Mouse (Mus musculus) midbrain, embryonic 15.5 days (tissue): ENCODE results near the gene Zfp382. TPM values are rescaled to one million over a fixed set of nuclear protein-coding genes. Genes with fewer than 3 reads are reported as not detected.

Source experiments
- microRNA-seq: library from miRNA; unstranded; fragments of <30 nt; microRNA quantifications from one replicate; pipeline ENCODE4, GENCODE M21; 2016
- polyA plus RNA-seq: library from polyadenylated mRNA; unstranded; fragments of >200 nt; fragmentation: Nextera tagmentation; extraction: Ambion mirVana; gene quantifications from 2 replicates; pipeline ENCODE4 v1.2.1, GENCODE M21; 2015

The Zfp382 gene
- polyA plus RNA-seq, 1 experiment from 2014 or later, result 24.9 TPM

Small RNA genes within 50 kb of the gene (microRNA-seq; reads per million reads assigned to microRNA genes)
- not detected for gene Gm23368

Other genes with a start within 250 kb of the Zfp382 start
- gene Zfp27, start 215.4 kb upstream of the Zfp382 start, polyA plus RNA-seq, result 15.5 and 16.0 TPM in 2 replicates
- gene Zfp383, start 213.7 kb upstream of the Zfp382 start, polyA plus RNA-seq, result 7.2 and 7.7 TPM in 2 replicates
- gene Zfp74, start 167.9 kb upstream of the Zfp382 start, polyA plus RNA-seq, result 23.4 and 24.2 TPM in 2 replicates
- gene Zfp568, start 138.0 kb upstream of the Zfp382 start, polyA plus RNA-seq, result 6.0 and 7.0 TPM in 2 replicates
- gene Zfp14, start 70.6 kb upstream of the Zfp382 start, polyA plus RNA-seq, result 12.0 and 13.7 TPM in 2 replicates
- 12.9 and 13.4 TPM in 2 replicates for gene Zfp82, start 49.0 kb upstream of the Zfp382 start, polyA plus RNA-seq
- gene Gm26920, start 31.5 kb upstream of the Zfp382 start, polyA plus RNA-seq, result 3.6 and 3.9 TPM in 2 replicates
- gene Zfp566, start 31.4 kb upstream of the Zfp382 start, polyA plus RNA-seq, result 18.9 and 19.8 TPM in 2 replicates
- 81.9 and 83.5 TPM in 2 replicates for gene Zfp260, start 27.2 kb upstream of the Zfp382 start, polyA plus RNA-seq
- 13.7 and 15.4 TPM in 2 replicates for gene Zfp146, start 47.8 kb downstream of the Zfp382 start, polyA plus RNA-seq
- 6.5 and 6.8 TPM in 2 replicates for gene Cox7a1, start 62.2 kb downstream of the Zfp382 start, polyA plus RNA-seq
- 69.8 and 81.5 TPM in 2 replicates for gene Capns1, start 76.9 kb downstream of the Zfp382 start, polyA plus RNA-seq
- 175 and 188 TPM in 2 replicates for gene Polr2i, start 110.0 kb downstream of the Zfp382 start, polyA plus RNA-seq
- gene Tbcb, start 110.3 kb downstream of the Zfp382 start, polyA plus RNA-seq, result 429 and 432 TPM in 2 replicates
- gene Ovol3, start 113.8 kb downstream of the Zfp382 start, polyA plus RNA-seq, result not detected in 2 replicates
- gene Thap8, start 158.2 kb downstream of the Zfp382 start, polyA plus RNA-seq, result 1.3 and 1.5 TPM in 2 replicates
- gene Wdr62, start 158.5 kb downstream of the Zfp382 start, polyA plus RNA-seq, result 3.6 and 3.8 TPM in 2 replicates
- gene Clip3, start 169.8 kb downstream of the Zfp382 start, polyA plus RNA-seq, result 106 and 110 TPM in 2 replicates
- 134 and 135 TPM in 2 replicates for gene Alkbh6, start 186.8 kb downstream of the Zfp382 start, polyA plus RNA-seq
- gene Syne4, start 192.9 kb downstream of the Zfp382 start, polyA plus RNA-seq, result 16.6 and 17.5 TPM in 2 replicates
- 0.23 and 2.0 TPM in 2 replicates for gene E130208F15Rik, start 199.8 kb downstream of the Zfp382 start, polyA plus RNA-seq
- 16.7 and 17.1 TPM in 2 replicates for gene Sdhaf1, start 202.0 kb downstream of the Zfp382 start, polyA plus RNA-seq
- 16.3 and 17.9 TPM in 2 replicates for gene Lrfn3, start 240.8 kb downstream of the Zfp382 start, polyA plus RNA-seq